Mouse (Mus musculus): Measurements from ENCODE around the gene Cdh12.
"Not testable (repeated sequence)": the region's sequence is repeated elsewhere in the genome, so short reads cannot be mapped to it uniquely, and the experiment has no call there.

The Cdh12 gene

DNA sequence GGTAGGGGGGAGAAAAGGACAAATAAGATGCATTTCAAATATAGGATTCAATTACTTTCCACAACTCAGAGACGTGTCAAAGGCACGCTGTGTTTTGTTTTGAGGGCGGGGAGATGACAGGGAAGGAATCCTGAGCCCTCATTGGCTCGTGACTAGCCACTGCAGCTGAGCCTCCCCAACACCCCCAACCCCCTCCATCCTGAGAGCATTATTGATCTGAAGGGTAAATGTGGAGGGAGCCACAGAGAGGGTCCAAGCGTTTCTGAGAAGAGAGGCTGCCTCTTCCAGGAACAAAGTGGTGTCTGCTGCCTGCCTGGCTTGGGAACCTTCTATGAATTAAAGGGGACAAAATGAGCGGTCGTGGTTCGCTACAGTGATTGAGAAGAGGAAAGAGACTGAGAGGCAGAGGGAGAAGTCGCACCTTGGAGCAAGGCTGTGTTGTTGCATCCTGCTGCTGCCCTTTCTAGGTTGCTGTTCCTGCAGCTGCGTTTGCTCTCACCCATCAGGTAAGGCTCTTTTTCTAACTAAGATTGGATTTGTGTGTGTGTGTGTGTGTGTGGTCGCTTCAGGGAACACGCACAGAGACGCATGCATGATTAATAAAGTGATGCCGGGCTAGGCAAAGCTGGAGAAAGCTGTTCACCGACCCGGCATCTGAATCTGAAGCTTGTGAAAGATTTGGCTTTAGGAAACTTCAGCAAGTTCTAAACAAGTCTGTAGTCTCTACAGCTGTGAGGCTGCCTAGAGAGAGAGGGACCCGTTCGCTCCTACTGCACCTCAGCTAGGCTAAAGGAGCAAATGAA is at the start of gene Cdh12:
TSS of gene Cdh12 (plus strand) at position 405 of the 803 bp plus-strand sequence.
- DNase-seq (ENCODE audit: low spot score in 2 of 2), result peak in 1 of 2 experiments; percentile 24

DNA sequence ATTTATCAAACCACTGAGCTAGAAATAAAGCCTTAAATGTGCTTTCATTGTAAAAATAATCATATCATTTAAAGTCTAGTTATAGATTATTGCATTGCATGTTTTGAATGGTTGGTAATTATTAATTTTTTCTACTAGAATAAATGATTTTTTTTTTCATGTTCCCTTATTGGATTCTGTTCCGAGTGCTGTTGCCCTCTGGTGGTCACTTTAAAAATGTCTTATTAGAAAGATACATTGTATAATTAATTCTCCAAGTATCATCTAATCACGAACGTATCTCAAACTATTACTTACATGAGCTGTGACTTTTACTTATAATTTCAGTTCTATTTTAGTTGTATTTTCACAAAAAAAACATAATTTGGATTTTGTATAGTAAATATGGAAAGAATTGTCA is 45.5 kb upstream of the Cdh12 start:
- no peak for DNase-seq (ENCODE audit: low spot score in 2 of 2)

DNA sequence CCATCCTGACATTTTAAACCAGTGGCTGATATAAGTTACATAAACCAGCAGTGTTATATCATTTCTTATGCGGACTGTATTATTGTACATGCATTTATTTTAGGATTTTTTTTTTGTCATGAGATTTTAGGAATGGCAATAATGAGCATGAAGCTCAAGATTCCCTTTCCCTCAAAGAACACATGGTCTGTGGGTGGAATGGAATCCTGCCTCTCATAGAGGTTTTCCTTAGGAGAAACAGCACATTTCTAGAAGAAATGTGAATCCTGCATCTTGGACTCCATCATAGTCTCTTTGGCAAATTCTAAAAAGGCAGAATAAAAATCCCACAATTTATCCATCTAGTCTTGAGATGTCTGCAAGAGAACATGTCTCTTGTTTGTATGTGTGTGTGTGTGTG is 35.7 kb upstream of the Cdh12 start:
- DNase-seq (ENCODE audit: low spot score in 2 of 2), result no peak

DNA sequence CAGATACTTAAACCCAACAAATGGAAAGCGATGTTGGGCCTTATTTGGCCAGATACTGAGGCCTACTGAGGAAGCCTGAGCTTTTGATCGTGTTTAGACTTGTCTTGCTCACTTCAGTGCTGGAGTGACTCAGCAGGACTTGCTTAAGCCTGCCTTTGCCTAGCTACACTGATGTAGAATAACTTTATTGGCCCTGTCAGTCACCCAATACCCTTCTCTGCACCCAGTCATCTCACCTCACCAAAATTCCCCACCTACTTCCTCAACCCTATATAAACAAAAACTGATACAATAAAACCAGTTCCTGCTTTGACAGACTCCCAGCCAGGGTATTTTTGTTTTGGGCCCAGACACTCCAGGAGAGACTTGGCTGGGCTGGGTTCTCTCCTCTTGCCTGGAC is 12.7 kb upstream of the Cdh12 start:
- DNase-seq (ENCODE audit: low spot score in 2 of 2), result no peak

DNA sequence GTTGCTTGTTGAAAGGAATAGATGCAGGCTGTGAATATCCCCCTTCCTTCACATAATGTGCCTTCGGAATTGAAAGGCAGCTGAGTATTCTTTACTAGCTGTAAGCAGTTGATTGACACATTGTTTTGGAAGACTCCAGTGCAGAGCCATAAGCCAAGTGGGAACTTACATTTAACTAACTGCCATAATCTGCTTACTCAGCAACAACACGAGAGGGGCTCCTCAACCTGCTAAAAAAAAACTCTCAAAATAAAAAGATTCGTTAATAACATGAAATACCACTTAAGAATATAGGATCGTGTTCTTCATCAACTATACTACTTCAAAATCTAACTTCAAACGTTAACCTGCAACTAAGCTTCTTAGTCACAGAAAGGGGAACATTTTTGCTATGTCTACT is 1.5 kb downstream of the Cdh12 start:
- no peak for DNase-seq (ENCODE audit: low spot score in 2 of 2)

DNA sequence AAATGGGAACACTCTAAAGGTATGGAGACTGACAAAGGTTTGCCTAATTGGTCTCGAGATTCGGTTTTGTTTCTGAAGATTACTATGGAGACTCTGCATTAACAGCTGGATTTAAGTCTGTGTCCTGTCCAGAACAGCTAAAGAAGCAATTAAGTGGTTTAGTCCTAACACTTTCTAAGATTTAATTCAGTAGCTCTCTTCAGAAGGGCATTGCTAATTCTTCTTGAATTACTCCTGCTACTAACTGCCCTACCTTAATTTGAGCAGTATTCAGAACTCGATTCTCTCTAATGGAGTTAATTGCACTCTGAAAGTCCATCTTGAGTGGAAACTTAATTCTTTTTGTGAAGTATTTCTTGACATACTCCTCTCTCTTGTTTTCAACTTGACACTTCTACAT is 9.4 kb downstream of the Cdh12 start:
- DNase-seq (ENCODE audit: low spot score in 2 of 2), result no peak

DNA sequence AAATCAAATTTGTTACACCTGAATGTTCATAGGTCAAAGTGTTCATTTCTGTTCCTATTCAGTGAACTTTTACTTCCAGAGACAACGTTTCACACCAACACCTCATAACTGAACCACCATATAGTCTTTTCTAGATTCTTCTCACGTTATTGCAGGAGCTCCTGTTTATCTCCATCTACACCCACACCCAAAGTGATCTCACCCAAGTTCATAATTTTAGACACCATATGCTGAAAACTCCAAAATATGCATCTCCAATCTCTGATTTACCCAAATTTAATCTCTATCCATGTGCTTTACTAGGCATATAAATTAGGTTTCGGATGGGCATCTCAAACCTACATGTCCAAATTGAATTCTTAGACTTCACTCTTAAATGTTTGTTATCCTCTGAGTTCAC is 13.4 kb downstream of the Cdh12 start:
- DNase-seq (ENCODE audit: low spot score in 2 of 2), result no peak

DNA sequence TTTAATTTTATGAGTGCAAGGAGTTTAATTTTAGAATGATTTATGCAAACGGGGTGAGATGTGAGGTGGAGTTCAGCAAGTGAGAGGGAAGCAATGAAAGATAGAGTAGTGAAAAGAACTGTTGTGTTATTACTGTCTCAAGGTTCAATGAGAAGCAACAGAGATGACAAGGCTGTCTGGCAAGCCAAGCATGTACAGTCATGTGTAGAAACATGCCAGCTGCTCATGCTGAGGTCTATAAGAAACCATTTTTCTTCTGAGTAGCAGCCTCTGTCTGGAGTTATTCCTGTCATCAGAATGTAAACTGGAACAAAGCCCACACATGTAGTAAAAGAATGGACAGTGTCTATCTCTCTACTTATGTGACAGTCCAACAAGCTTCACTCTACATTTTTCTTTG is 14.5 kb downstream of the Cdh12 start:
- DNase-seq (ENCODE audit: low spot score in 2 of 2), result no peak

DNA sequence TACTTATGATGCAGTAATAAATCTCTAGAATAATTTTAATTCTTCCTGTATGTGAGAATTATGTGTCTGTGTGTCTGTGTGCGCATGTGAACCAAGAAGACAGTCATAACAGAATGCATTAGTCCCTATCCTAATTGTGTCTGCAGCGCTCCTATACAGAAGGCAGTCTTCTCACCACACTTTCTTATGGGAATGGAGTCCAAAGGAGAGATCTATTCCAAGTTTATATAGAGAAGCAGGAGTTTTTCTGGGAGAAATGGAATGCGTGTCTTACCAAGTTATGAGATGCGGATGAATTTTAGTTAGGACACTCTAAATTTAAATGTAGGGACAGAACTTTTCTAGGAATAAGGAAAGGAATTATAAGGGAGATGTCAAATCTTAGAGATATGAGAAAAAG is 101.9 kb downstream of the Cdh12 start:
- no peak for DNase-seq (ENCODE audit: low spot score in 2 of 2)

DNA sequence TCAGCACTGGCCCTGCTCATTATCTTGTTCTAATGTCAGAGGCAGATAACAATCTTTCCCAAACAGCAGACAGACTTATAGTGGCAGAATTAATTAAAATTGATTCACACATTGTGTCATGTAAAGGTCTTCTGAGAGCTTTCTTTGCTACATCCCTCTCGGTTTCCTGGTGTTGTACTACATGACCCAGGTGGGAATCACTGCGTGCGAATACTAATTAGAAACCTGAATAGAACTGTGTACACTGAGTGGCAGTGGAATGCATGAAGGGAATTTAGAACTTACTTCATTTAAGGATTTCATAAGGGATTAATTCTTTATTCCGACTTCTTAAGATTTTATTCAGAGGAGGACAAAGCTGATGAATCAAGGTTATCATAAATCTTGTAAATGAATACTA is 121.9 kb downstream of the Cdh12 start:
- DNase-seq (ENCODE audit: low spot score in 2 of 2), result no peak

DNA sequence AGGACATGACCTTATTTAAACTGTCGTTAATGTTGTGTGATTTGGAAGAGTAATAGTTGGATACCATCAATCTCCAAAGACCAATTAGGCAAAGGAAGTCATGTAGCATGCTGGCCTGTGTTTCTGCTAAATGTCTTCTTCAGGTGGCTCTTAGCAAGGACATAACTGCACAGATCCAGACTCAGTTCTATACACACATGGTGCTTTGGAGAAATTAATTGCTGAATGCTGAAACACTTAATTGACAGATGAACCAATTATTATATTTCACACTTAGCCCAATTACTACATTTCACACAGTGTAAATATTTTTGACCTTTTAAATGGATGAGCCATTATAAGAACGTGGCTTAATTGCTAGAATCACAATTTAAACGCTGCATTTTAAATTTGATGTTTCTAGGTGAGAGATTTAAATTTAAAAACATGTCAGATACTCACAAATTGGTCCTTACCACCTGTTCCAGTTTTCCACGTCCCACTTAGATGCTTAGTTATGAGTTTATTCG is 133.6 kb downstream of the Cdh12 start:
- no peak for DNase-seq (ENCODE audit: low spot score in 2 of 2)

DNA sequence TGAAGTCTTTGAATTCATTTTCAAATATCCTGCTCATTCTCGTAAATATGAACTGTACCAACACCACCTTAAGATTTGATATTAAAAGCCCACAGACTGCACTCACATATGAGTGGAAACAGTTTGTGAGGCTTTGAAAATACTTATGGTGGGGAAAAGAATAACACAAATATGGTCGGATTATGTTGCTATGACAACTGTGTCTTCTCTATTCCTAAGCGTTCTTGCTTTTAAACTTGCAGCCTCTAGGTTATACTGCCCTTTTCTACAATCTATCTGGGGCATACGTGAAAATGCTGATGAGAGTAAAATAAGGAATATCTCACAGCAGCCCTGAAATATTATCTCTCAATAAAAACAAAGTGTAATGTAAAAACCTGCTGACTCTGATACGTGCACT is 142.5 kb downstream of the Cdh12 start:
- DNase-seq (ENCODE audit: low spot score in 2 of 2), result no peak

DNA sequence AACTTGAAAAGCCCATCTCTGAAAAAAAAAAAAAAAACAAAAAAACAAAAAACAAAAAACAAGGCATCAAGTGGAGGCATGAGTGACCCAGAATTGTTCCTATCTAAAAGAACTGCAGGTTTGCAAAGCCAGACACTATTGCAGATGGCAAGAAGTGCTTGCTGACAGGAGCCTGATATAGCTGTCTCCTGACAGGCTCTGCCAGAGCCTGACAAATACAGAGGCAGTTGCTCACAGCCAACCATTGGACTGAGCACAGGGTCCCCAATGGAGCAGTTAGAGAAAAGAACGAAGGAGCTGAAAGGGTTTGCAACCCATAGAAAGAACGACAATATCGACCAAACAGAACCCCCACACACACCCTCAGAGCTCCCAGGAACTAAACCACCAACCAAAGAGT is 156.7 kb downstream of the Cdh12 start:
- not testable (repeated sequence) for DNase-seq (ENCODE audit: low spot score in 2 of 2)

DNA sequence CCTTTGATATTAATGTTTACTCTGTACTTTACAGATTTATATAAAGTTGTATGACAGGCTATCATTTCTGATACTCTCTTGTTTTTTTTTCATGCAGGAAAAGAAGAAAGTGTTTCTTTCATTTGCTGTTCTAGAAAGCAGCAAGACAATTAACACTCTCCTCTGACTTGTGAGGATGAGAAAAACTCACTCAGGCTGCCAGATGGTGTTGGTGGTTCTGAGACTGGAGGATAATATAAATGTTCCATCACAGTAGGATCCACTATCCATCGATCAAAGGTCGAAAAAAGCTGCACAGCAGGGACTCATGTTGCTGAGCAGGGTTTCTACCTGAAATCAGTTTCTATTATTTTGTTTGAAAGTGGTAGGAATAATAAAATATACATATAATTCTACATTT is 185.5 kb downstream of the Cdh12 start:
- no peak for DNase-seq (ENCODE audit: low spot score in 2 of 2)

DNA sequence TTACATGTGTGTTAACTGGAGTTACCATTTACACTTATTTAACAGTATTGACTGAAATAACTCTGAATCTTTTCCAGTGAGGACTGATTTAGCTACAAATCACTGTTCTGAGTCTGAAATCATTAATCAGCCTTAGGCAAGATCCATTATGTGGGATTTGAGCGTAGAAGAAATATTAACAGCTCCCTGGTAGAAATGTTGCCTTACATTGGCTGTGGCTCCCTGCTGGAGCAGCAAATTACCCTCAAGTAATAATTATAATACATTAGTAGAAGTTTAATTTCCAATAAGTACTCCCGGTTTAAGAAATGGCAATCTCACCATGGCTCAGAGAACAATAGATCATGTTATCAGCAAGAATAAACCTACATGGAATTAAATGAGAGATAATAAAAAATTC is 190.1 kb downstream of the Cdh12 start:
- DNase-seq (ENCODE audit: low spot score in 2 of 2), result no peak

DNA sequence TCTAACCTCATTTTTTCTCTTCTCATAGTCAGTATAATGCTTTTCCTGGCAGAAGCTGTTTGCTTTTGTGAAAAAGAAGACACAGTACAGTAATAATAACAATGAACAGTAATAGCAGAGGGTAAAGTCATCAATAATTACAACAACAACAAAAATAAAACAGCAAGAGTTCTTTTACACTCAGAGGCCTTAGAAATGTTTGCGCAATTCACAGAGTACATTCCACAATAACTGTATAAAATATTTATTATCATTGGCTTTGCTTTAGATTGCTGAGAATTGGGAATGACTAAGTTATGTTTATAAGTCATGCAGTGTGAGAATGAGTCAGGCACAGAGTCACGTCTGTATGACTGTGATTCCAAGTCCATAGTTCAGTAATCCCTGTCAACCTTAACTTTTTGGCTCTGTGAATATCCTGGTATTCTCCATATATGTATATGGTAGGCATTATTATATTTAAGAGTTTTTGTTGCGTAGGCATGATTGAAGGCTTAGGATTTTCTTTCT is 193.9 kb downstream of the Cdh12 start:
- no peak for DNase-seq (ENCODE audit: low spot score in 2 of 2)

DNA sequence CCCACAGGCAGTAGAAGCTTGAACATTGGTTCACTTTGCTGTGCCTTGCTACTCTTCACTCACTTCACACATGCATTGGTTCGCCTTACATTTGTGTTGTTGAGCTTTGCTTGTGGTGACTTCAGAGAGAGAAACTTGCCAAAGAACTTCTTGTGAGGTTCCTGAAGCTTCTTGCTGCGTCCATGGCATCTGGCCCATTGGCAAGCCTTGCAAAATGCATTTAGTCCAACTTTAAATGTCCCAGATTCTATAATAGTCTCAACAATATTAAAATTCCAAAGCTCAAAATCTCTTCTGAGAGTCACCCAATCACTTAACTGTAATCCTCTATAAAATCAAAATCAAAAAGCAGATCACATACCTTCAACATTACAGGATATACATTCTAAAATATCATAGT is 211.2 kb downstream of the Cdh12 start:
- no peak for DNase-seq (ENCODE audit: low spot score in 2 of 2)

DNA sequence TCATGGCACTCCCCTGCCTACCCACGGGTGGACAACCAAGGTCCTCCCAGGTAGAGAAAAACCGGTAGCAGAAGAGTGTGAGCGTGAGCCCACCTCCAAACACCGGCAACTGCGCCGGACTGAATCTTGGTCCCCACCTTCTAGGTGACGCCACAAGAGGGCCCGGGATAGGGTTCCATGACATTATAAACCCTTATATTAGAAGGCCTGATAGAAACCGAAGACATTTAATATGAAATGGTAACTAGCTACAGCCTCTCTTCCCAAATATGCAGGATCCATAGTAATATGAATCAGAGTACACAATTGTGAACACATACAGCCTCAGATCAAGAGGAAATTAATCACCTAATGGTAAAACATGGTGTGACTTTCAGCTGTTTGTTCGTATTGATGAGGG is 217.6 kb downstream of the Cdh12 start, which contains the start of gene Acot10:
TSS of gene Acot10 (minus strand) at position 101 of the 400 bp plus-strand sequence.
- DNase-seq (ENCODE audit: low spot score in 2 of 2), result no peak

DNA sequence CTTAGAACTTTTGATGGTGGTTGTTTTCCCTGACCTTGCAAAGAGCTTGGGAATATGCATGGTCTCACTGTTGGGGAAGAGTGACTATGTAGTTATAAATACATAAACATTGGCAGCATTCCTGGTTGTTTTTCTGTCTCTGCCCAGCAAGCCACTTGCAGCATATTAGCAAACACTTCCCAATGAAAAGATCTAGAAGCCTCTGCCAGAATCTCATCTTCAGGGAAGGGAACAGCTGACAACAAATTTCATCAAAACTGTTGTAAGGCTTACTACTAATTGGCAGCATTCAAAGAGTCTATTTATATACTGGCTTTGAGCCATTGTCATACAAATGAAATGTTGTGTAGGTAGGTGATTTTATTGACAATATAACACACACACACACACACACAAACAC is 218.3 kb downstream of the Cdh12 start:
- no peak for DNase-seq (ENCODE audit: low spot score in 2 of 2)

DNA sequence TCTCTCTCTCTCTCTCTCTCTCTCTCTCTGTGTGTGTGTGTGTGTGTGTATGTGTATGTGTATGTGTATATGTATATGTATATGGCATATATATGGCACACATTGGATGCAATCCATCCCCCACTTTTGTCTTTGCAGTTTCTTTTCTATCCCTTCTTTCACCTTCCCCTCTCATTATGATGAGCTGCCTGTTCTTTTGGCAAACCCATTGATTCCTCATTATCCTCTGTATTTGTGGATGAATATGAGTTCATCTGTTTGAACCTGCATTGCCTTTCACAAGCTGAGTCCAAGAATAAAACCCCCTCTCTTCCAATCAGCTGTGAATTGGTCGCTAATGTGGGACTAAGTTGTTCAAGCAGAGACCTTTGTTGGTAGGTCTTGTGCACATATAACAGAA is 218.9 kb downstream of the Cdh12 start:
- no peak for DNase-seq (ENCODE audit: low spot score in 2 of 2)

DNA sequence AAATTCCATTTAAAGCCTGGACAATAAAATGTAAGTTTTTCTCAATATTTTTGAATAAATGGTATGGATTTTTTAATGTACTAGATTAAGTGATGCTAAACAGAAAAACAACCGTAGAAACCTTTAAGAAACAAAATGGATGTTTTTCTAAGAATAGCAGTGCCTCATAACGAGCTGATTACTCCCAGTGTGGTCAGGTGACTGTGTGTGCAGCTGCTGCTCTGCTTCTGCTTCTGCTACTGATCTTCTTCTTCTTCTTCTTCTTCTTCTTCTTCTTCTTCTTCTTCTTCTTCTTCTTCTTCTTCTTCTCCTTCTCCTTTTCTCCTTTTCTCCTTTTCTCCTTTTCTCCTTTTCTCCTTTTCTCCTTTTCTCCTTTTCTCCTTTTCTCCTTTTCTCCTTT is 220.4 kb downstream of the Cdh12 start:
- not testable (repeated sequence) for DNase-seq (ENCODE audit: low spot score in 2 of 2)

DNA sequence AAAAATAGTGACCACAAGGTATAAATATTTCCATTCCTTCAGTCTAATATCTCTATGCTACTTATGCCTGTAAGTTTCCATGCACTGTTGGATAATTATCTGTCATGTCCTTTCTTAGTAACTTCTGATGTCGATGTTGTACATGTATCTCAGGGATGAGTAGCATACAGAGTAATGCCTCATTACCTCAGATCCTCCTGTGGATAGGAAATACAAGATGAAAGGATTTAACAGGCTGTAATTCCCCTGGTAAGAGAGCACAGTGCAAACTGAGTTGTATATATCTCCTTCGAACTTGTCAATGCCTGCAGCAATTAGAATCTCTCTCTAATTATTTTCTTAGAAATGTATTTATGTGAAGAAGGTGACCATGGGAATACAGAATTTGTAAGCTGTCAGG is 233.7 kb downstream of the Cdh12 start:
- no peak for DNase-seq (ENCODE audit: low spot score in 2 of 2)

DNA sequence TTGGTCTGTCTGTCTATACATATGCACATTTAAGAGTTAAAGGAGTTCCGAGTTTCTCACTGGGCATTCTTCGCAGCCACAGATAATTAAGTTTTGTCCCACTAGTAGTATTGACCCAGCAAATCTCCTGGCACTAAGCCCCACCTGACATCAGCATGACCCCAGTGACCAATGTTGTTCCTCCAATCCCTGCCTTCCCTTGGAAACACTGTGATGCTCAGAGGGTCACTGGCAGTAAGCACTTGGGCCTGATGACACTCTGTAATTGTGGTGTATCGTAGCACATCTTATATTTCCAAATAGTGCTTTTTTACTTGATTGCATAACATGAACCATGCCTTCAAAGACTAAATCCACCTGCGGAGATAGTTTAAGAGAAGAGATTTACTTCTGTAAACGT is 235.1 kb downstream of the Cdh12 start:
- DNase-seq (ENCODE audit: low spot score in 2 of 2), result no peak

DNA sequence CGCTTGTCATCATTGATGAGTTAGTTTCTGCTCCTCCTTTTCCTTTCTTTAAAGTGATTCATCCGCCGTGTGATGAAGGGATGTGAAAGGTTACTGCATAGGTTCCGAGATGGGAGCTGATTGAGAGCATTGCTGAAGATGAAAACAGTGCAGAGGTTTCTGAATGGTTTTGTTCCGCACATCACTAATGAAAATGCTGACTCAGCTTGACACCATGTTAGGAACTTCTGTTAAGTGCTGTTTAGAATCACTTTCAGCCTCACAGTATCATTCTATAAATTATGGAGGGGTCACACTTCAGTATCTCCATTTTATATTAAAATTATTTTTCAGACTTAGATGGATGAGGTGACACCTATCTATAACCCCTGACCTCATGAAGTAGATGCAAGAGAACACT is 247.2 kb downstream of the Cdh12 start:
- DNase-seq (ENCODE audit: low spot score in 2 of 2), result no peak

Measured in frontal cortex, postnatal 10 days (tissue).